Mouse (Mus musculus): ENCODE data around the gene Tfr2. TPM values are rescaled to one million over a fixed set of nuclear protein-coding genes. Genes with fewer than 3 reads are reported as not detected.
A peak's percentile ranks its signal among the peaks of the same experiment; 100 is the strongest.

Tfr2 gene
- polyA plus RNA-seq, 1 experiment from 2014 or later = 157 TPM

GRCm38 (mm10) chr5:137570181-137570580, 541 bp downstream of the Tfr2 start:
- H3K4me2 ChIP-seq (ENCODE audit: low read depth, low read length) = peak overlapping the region; percentile 85
- no peaks in the 10 kb centered on the region for H3K27me3 ChIP-seq (ENCODE audit: insufficient read depth, low read length)
- H3K27ac ChIP-seq (ENCODE audit: low read depth) = peak overlapping the region; percentile 93
- H3K36me3 ChIP-seq (replicated peaks; ENCODE audit: insufficient read depth, low read length) = peaks cover 10% of the 10 kb centered on the region
- ATAC-seq (peak; percentile 11; the same call in 1 of the 2 replicates), DNase-seq (no peak)
- H3K4me1 ChIP-seq (ENCODE audit: insufficient read depth) = peaks cover 24% of the 10 kb centered on the region
- peak overlapping the region; percentile 52 for H3K4me3 ChIP-seq (ENCODE audit: low read depth, low read length)
- H3K9me3 ChIP-seq (ENCODE audit: low read length) = no peaks in the 10 kb centered on the region
- TF ChIP-seq EP300 (IDR thresholded peaks at IDR 0.05; ENCODE audit: low read depth) (no peak), CTCF (IDR thresholded peaks at IDR 0.05; ENCODE audit: low read depth) (no peak)
- peak overlapping the region; percentile 75 for H3K9ac ChIP-seq (replicated peaks)
- WGBS (ENCODE audit: insufficient replicate concordance) = 7% methylated on average over 7 of the region's 7 CpGs

- H3K4me2 ChIP-seq (ENCODE audit: low read depth, low read length) = peak overlapping the region; percentile 85
- 27% methylated on average over 17 of the region's 17 CpGs for WGBS (ENCODE audit: insufficient replicate concordance)
- peaks cover 10% of the 10 kb centered on the region for H3K36me3 ChIP-seq (replicated peaks; ENCODE audit: insufficient read depth, low read length)
- peak overlapping the region; percentile 52 for H3K4me3 ChIP-seq (ENCODE audit: low read depth, low read length)
- peaks cover 24% of the 10 kb centered on the region for H3K4me1 ChIP-seq (ENCODE audit: insufficient read depth)
- ATAC-seq = peak; percentile 78
- no peaks in the 10 kb centered on the region for H3K27me3 ChIP-seq (ENCODE audit: insufficient read depth, low read length)
- peak overlapping the region; percentile 75 for H3K9ac ChIP-seq (replicated peaks)
- DNase-seq = peak; percentile 74
- H3K27ac ChIP-seq (ENCODE audit: low read depth) = peak overlapping the region; percentile 93
- no peaks in the 10 kb centered on the region for H3K9me3 ChIP-seq (ENCODE audit: low read length)
- TF ChIP-seq EP300 (IDR thresholded peaks at IDR 0.05; ENCODE audit: low read depth) (peak; percentile 91), CTCF (IDR thresholded peaks at IDR 0.05; ENCODE audit: low read depth) (peak; percentile 45)
Observed at GRCm38 (mm10) chr5:137570691-137571586, 1.3 kb downstream of the Tfr2 start.

DNA sequence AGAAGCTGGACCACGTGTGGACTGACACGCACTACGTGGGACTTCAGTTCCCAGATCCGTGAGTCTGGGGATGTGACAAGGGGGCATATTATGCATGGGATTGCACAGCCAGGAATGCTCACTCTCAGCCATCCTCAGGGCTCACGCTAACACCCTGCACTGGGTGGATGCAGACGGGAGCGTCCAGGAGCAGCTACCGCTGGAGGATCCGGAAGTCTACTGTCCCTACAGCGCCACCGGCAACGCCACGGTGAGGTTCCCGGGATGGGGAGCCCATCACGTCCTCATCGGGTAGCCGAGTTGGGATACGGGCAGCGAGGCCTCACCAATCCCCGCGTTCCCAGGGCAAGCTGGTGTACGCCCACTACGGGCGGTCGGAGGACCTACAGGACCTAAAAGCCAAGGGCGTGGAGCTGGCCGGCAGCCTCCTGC, 4.8 kb downstream of the Tfr2 start:
- no peak overlapping the region for H3K27ac ChIP-seq (ENCODE audit: low read depth)
- no peak for ATAC-seq
- H3K4me2 ChIP-seq (ENCODE audit: low read depth, low read length) = peak overlapping the region; percentile 18; the same call in 1 of the 2 replicates
- H3K36me3 ChIP-seq (replicated peaks; ENCODE audit: insufficient read depth, low read length) = peaks cover 27% of the 10 kb centered on the region
- DNase-seq = no peak
- no peaks in the 10 kb centered on the region for H3K27me3 ChIP-seq (ENCODE audit: insufficient read depth, low read length)
- H3K9ac ChIP-seq (replicated peaks) = no peak overlapping the region
- H3K4me1 ChIP-seq (ENCODE audit: insufficient read depth) = peaks cover 26% of the 10 kb centered on the region
- no peak for TF ChIP-seq EP300 (IDR thresholded peaks at IDR 0.05; ENCODE audit: low read depth)
- TF ChIP-seq CTCF (IDR thresholded peaks at IDR 0.05; ENCODE audit: low read depth) = no peak
- 51% methylated on average over 27 of the region's 27 CpGs for WGBS (ENCODE audit: insufficient replicate concordance)
- no peak overlapping the region for H3K4me3 ChIP-seq (ENCODE audit: low read depth, low read length)
- H3K9me3 ChIP-seq (ENCODE audit: low read length) = no peaks in the 10 kb centered on the region

- Histone ChIP-seq H3K4me3 (ENCODE audit: low read depth, low read length) (no peak overlapping the region), H3K27ac (ENCODE audit: low read depth) (peak overlapping the region; percentile 90), H3K36me3 (replicated peaks; ENCODE audit: insufficient read depth, low read length) (peaks cover 42% of the 10 kb centered on the region), H3K9ac (replicated peaks) (no peak overlapping the region), H3K27me3 (ENCODE audit: insufficient read depth, low read length) (no peaks in the 10 kb centered on the region), H3K4me2 (ENCODE audit: low read depth, low read length) (no peak overlapping the region), H3K9me3 (ENCODE audit: low read length) (no peaks in the 10 kb centered on the region), H3K4me1 (ENCODE audit: insufficient read depth) (peaks cover 12% of the 10 kb centered on the region)
- DNase-seq (peak; percentile 51), ATAC-seq (peak; percentile 96)
- TF ChIP-seq CTCF (IDR thresholded peaks at IDR 0.05; ENCODE audit: low read depth) (no peak), EP300 (IDR thresholded peaks at IDR 0.05; ENCODE audit: low read depth) (no peak)
- WGBS (ENCODE audit: insufficient replicate concordance) = 37% methylated on average over 6 of the region's 6 CpGs
Observed at GRCm38 (mm10) chr5:137580246-137580645, 10.6 kb downstream of the Tfr2 start.

- no peak for ATAC-seq
- Histone ChIP-seq H3K4me2 (ENCODE audit: low read depth, low read length) (no peak overlapping the region), H3K4me3 (ENCODE audit: low read depth, low read length) (no peak overlapping the region), H3K4me1 (ENCODE audit: insufficient read depth) (peaks cover 12% of the 10 kb centered on the region), H3K36me3 (replicated peaks; ENCODE audit: insufficient read depth, low read length) (peaks cover 42% of the 10 kb centered on the region), H3K27me3 (ENCODE audit: insufficient read depth, low read length) (no peaks in the 10 kb centered on the region), H3K9me3 (ENCODE audit: low read length) (no peaks in the 10 kb centered on the region), H3K9ac (replicated peaks) (no peak overlapping the region), H3K27ac (ENCODE audit: low read depth) (no peak overlapping the region)
- WGBS (ENCODE audit: insufficient replicate concordance) = 76% methylated on average over 8 of the region's 8 CpGs
- TF ChIP-seq CTCF (IDR thresholded peaks at IDR 0.05; ENCODE audit: low read depth) (no peak), EP300 (IDR thresholded peaks at IDR 0.05; ENCODE audit: low read depth) (no peak)
- DNase-seq = no peak
Observed at GRCm38 (mm10) chr5:137582702-137583101, 13.1 kb downstream of the Tfr2 start.

DNA sequence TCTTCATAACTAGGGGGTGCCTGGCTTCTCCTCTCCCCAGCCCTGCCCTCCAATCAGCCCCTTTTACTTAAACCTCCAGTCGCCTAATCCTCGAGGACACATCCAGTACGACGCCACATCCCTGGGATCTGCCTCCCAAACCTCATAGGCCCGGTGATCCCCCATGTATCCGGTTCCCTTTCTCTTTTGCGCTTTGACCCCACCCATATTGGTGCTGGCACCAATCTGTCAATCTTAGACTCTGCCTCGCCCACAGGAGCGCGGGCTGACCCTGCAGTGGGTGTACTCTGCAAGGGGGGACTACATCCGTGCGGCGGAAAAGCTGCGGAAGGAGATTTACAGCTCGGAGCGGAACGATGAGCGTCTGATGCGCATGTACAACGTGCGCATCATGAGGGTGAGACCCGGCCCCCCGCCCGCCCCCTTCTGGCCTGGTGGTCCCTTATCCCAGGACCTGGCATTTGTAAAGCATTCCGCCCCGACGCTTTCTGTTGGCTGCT, 14.1 kb downstream of the Tfr2 start:
- no peak overlapping the region for H3K4me3 ChIP-seq (ENCODE audit: low read depth, low read length)
- peaks cover 34% of the 10 kb centered on the region for H3K36me3 ChIP-seq (replicated peaks; ENCODE audit: insufficient read depth, low read length)
- no peak for TF ChIP-seq CTCF (IDR thresholded peaks at IDR 0.05; ENCODE audit: low read depth)
- no peak for TF ChIP-seq EP300 (IDR thresholded peaks at IDR 0.05; ENCODE audit: low read depth)
- H3K9ac ChIP-seq (replicated peaks) = no peak overlapping the region
- DNase-seq = no peak
- no peaks in the 10 kb centered on the region for H3K27me3 ChIP-seq (ENCODE audit: insufficient read depth, low read length)
- ATAC-seq = no peak
- peak overlapping the region; percentile 50 for H3K4me2 ChIP-seq (ENCODE audit: low read depth, low read length)
- H3K4me1 ChIP-seq (ENCODE audit: insufficient read depth) = peaks cover 12% of the 10 kb centered on the region
- no peaks in the 10 kb centered on the region for H3K9me3 ChIP-seq (ENCODE audit: low read length)
- H3K27ac ChIP-seq (ENCODE audit: low read depth) = no peak overlapping the region
- WGBS (ENCODE audit: insufficient replicate concordance) = 37% methylated on average over 27 of the region's 27 CpGs
